Mouse (Mus musculus) C2C12 (cell line): Measurements from ENCODE around the gene Cmtm4. TPM values are rescaled to one million over a fixed set of nuclear protein-coding genes. Genes with fewer than 3 reads are reported as not detected.

Experiments used
- H3K27me3 ChIP-seq: one replicate; pipeline ENCODE4 v1.6.1; 2011; ENCODE audit not compliant: control insufficient read depth, insufficient read depth, insufficient read length
- H3K36me3 ChIP-seq: one replicate; pipeline ENCODE4 v1.6.1; 2011; ENCODE audit not compliant: control insufficient read depth, insufficient read depth
- H3K4me3 ChIP-seq: one replicate; pipeline ENCODE4 v1.5.1; 2011; ENCODE audit warnings: mild to moderate bottlenecking, control low read depth; ENCODE audit not compliant: poor library complexity, insufficient read depth, severe bottlenecking
- H3K79me2 ChIP-seq: one replicate; pipeline ENCODE4 v1.6.1; 2011; ENCODE audit not compliant: control insufficient read depth, insufficient read depth
- H3K79me3 ChIP-seq: one replicate; pipeline ENCODE4 v1.6.1; 2011; ENCODE audit warnings: low read depth, control low read depth
- H3ac ChIP-seq: one replicate; pipeline ENCODE3; 2011; ENCODE audit warnings: low read depth; ENCODE audit not compliant: control insufficient read depth, insufficient read length
- CEBPB ChIP-seq: IDR thresholded peaks from one replicate; pipeline ENCODE4 v1.6.1; 2011; ENCODE audit warnings: low read depth, mild to moderate bottlenecking, control low read depth, moderate library complexity
- CTCF ChIP-seq: IDR thresholded peaks from one replicate; pipeline ENCODE4 v1.5.1; 2011; ENCODE audit not compliant: control insufficient read depth, insufficient read depth, insufficient read length
- FOSL1 ChIP-seq: IDR thresholded peaks from one replicate; pipeline ENCODE4 v1.8.0; 2011; ENCODE audit warnings: mild to moderate bottlenecking, low read length; ENCODE audit not compliant: poor library complexity, insufficient read depth, severe bottlenecking
- MAX ChIP-seq: IDR thresholded peaks from one replicate; pipeline ENCODE4 v1.6.1; 2011; ENCODE audit warnings: mild to moderate bottlenecking, control low read depth
- MYOD1 ChIP-seq: IDR thresholded peaks from one replicate; pipeline ENCODE4 v1.6.1; 2011; ENCODE audit warnings: low read depth; ENCODE audit not compliant: control insufficient read depth, insufficient read length
- MYOG ChIP-seq: IDR thresholded peaks from one replicate; pipeline ENCODE4 v1.6.1; 2011; ENCODE audit not compliant: control insufficient read depth, insufficient read length; ENCODE audit errors: extremely low read depth
- USF1 ChIP-seq: IDR thresholded peaks from one replicate; pipeline ENCODE4 v1.6.1; 2011; ENCODE audit warnings: low read depth, mild to moderate bottlenecking, control low read depth, moderate library complexity
- polyA plus RNA-seq: library from polyadenylated mRNA; unstranded; fragments of >200 nt; fragmentation: generic; extraction: Trizol; gene quantifications from one replicate; pipeline ENCODE4 v1.2.1, GENCODE M21; 2012; ENCODE audit warnings: missing spikeins

Cmtm4 gene
- polyA plus RNA-seq, 1 experiment, result 11.3 TPM

GRCm38 (mm10) chr8:104439461-104439860, 43.9 kb upstream of the Cmtm4 start:
- Histone ChIP-seq H3K27me3 (no peaks in the 10 kb centered on the region), H3K4me3 (no peak overlapping the region), H3ac (no peak overlapping the region), H3K79me2 (peaks cover 70% of the 10 kb centered on the region), H3K79me3 (peaks cover 44% of the 10 kb centered on the region), H3K36me3 (peaks cover 61% of the 10 kb centered on the region)
- TF ChIP-seq CTCF (no peak), MYOG (no peak), CEBPB (no peak), USF1 (no peak), FOSL1 (no peak)

- H3ac ChIP-seq, result no peak overlapping the region
- peaks cover 79% of the 10 kb centered on the region for H3K36me3 ChIP-seq
Observed at GRCm38 (mm10) chr8:104437494-104438135, 42.0 kb upstream of the Cmtm4 start.

GRCm38 (mm10) chr8:104436591-104436990, 41.0 kb upstream of the Cmtm4 start:
- TF ChIP-seq MAX (no peak), FOSL1 (no peak), USF1 (no peak), MYOG (no peak), CTCF (no peak), MYOD1 (no peak)
- no peak overlapping the region for H3K4me3 ChIP-seq
- no peak overlapping the region for H3ac ChIP-seq
- H3K79me3 ChIP-seq, result peaks cover 62% of the 10 kb centered on the region
- no peaks in the 10 kb centered on the region for H3K27me3 ChIP-seq
- peaks cover 89% of the 10 kb centered on the region for H3K36me3 ChIP-seq
- peaks cover 87% of the 10 kb centered on the region for H3K79me2 ChIP-seq

More at GRCm38 (mm10) chr8:104437494-104438135, 42.0 kb upstream of the Cmtm4 start:
- TF ChIP-seq USF1 (no peak), MYOG (no peak)
- no peak overlapping the region for H3K4me3 ChIP-seq
- H3K27me3 ChIP-seq, result no peaks in the 10 kb centered on the region
- H3K79me3 ChIP-seq, result peaks cover 59% of the 10 kb centered on the region
- H3K79me2 ChIP-seq, result peaks cover 87% of the 10 kb centered on the region

GRCm38 (mm10) chr8:104436038-104436437, 40.4 kb upstream of the Cmtm4 start:
- H3ac ChIP-seq, result peak overlapping the region; percentile 46
- peaks cover 95% of the 10 kb centered on the region for H3K36me3 ChIP-seq
- H3K79me3 ChIP-seq, result peaks cover 60% of the 10 kb centered on the region
- TF ChIP-seq MYOD1 (no peak), MYOG (no peak), CTCF (no peak), MAX (peak; percentile 75), FOSL1 (no peak), CEBPB (peak; percentile 40), USF1 (no peak)
- no peaks in the 10 kb centered on the region for H3K27me3 ChIP-seq
- no peak overlapping the region for H3K4me3 ChIP-seq
- peaks cover 87% of the 10 kb centered on the region for H3K79me2 ChIP-seq

GRCm38 (mm10) chr8:104434826-104435354, 39.3 kb upstream of the Cmtm4 start:
- Histone ChIP-seq H3ac (no peak overlapping the region), H3K36me3 (peaks cover 96% of the 10 kb centered on the region), H3K27me3 (no peaks in the 10 kb centered on the region), H3K79me2 (peaks cover 76% of the 10 kb centered on the region), H3K4me3 (no peak overlapping the region), H3K79me3 (peaks cover 50% of the 10 kb centered on the region)
- no peak for TF ChIP-seq MYOG

- peaks cover 46% of the 10 kb centered on the region for H3K79me3 ChIP-seq
- H3K36me3 ChIP-seq, result peaks cover 95% of the 10 kb centered on the region
Observed at GRCm38 (mm10) chr8:104434275-104434674, 38.7 kb upstream of the Cmtm4 start.

More at GRCm38 (mm10) chr8:104434275-104434674, 38.7 kb upstream of the Cmtm4 start:
- Histone ChIP-seq H3K4me3 (no peak overlapping the region), H3ac (no peak overlapping the region), H3K79me2 (peaks cover 70% of the 10 kb centered on the region), H3K27me3 (no peaks in the 10 kb centered on the region)
- TF ChIP-seq CTCF (peak; percentile 8), CEBPB (no peak)
